Mouse (Mus musculus) gastrocnemius, adult 18-20 months (tissue): ENCODE results near the gene Cryba4. TPM values are rescaled to one million over a fixed set of nuclear protein-coding genes. Genes with fewer than 3 reads are reported as not detected.
A peak's percentile ranks its signal among the peaks of the same experiment; 100 is the strongest.

Experiments used
- DNase-seq: peaks from one replicate; pipeline ENCODE4 v3.0.0; 2021; ENCODE audit warnings: low spot score
- long read RNA-seq, 2 experiments: library from polyadenylated mRNA; stranded (forward); transcript quantifications; one replicate each; pipeline ENCODE4 v2.0.0; 2021
- total RNA-seq, 2 experiments: library from RNA; stranded (reverse); gene quantifications; 2 replicates each; pipeline ENCODE4 v1.2.3; 2021

Cryba4 gene
- under 1 TPM; 0.57 to 0.68 TPM for total RNA-seq
- long read RNA-seq, experiment 1 = 0 reads
- long read RNA-seq, experiment 2 = 0 reads

DNA sequence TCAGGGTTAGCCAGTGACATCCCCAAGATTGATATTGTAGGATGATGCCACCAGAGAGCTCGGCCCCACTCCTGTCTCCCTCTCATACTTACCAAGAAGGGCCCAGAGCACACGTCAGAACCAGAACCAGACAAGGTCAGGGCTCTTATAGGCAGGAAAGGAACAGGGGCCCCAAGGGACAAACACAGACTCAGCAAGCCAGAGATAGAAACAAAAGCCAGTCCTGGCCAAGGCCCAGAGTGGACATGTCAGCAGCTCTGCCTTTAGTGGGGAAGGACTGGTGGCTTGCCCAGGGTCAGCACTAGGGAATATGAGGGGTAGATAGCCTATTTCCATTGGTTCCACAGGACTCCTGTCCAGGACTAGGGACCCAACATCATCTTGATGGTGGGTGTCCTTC, at the start of gene Cryba4:
TSS of gene Cryba4 (minus strand) at position 119 of the 400 bp plus-strand sequence.
- no peak for DNase-seq

DNA sequence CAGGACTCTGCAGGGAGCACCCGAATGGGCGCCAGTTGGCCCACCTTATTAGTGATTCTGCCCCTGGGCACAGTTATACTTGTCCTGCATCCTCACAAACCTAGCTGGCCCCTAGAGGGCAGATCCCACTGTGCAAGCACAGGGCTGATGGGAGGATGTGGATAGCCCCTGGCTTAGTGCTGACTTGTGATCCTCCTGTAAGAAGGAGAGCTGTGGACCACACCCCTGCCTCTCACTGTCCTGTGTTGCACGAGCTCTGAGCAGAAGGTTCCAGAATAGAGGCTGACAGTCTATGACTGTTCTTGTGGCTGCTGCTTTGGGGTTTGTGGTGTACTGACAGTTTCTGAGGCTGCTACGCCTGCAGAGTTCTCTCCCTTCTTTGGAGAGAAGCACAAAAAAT, 49.4 kb upstream of the Cryba4 start:
- no peak for DNase-seq

DNA sequence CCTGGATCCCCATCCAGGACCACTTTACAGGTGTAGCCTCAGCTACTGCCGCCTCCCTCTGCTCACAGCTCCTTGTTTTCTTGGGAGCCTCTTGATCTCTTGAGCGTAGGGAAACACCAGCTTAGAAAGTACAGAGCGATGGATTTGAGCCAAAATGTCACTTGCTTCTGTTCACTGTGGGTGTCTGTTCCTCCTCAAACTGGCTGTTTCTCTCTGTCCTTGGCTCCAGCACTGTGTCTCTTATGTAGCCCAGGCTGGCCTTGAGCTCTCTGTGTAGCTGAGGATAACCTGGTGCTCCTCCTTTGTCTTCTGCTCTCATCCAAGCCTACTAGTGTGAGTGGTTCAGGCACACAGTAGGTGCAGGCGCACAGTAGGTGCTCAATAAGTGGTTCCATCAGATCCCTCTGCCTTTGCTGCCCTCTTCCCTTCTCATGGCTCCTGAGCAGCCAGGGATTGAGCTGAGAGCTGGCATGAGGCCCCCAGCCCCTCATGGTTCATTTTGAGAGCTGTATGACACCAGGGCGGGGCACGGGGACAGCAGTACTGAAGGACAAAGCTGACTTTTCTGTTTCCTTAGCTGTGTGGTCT, 48.5 kb upstream of the Cryba4 start:
- DNase-seq = no peak

DNA sequence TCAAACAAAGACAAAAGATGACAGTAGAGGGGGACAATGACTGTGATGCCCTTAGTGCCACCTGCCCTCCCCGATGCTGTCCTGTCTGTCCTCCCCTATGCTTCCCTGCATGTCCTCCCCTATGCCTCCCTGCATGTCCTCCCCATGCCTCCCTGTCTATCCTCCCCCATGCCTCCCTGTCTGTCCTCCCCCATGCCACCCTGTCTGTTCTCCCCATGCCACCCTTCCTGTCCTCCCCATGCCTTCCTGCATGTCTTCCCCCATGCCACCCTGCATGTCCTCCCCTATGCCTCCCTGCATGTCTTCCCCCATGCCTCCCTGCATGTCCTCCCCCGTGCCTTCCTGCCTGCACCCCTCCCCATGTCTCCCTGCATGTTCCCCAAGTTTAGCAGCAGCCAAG, 47.8 kb upstream of the Cryba4 start:
- DNase-seq = no peak

DNA sequence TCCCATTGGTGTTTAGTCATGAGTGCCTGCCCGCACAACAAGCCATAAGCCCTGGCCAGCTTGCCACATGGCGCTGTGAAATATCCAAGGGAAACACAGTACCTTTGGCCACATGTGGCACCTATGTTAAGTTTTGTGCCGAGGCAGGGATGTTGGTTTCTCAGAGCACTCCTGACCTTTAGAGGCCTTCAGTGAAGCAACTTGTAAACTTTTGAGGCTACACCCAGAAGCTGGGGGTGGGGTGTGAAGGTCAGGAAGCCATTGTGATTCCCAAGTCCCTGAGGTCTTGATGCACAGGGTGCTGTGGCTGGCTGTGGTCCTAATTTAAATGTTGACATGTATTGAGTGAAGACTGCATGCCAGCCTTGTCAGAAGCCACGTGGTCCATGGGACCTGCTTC, 47.1 kb upstream of the Cryba4 start:
- DNase-seq = no peak

DNA sequence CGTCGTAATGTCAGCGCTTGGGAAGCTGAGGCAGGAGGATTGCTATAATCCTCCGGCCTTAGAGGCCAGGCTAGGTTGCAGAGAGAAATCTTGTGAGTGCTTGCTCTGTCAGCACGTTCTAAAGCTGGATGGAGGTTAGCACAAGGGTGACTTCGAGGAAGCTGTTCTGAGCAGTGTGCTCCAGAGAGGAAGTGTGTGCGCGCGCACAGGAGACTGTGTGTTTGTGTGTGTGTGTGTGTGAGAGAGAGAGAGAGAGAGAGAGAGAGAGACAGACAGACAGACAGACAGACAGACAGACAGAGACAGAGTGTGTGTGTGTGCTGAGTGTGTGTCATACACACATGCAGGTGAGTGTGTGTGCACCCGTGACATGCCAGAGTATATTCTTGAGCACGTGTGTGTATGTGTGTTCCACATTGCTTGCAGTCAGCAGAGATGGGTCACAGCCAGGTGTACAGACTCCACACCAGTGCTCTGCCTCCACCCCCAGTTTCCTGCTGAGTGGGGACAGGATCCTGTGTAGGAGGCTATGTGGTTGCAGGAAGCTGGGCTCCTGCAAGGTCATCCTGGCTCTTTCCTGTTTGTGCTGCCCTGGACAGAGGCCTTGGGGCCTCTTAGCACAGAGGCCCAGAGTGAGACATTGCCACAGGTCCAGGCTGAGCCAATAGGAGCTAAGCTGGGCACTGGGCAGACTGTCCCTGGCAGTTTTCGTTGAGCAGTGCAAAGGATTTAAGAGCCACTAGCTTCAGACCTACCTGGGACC, 46.1 kb upstream of the Cryba4 start:
- DNase-seq = no peak

DNA sequence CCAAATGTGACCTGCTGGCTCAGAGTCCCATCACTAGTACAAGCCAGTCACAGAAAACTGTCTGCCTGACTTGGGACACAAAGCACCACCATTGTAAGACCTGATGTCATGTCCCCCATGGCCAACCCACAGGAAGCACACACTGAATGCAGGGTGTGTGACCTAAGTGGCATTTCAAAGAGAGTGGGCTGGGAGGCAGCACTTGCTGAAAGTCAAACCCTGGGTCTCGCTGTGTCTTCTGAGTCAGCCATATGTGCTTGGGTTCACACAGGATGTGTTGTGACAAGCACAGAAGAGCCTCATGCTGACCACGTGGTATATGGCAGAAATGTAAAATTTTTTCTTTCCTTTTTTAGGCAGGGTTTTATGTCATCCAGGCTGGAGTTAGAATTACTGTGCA, 44.9 kb upstream of the Cryba4 start:
- DNase-seq = no peak

DNA sequence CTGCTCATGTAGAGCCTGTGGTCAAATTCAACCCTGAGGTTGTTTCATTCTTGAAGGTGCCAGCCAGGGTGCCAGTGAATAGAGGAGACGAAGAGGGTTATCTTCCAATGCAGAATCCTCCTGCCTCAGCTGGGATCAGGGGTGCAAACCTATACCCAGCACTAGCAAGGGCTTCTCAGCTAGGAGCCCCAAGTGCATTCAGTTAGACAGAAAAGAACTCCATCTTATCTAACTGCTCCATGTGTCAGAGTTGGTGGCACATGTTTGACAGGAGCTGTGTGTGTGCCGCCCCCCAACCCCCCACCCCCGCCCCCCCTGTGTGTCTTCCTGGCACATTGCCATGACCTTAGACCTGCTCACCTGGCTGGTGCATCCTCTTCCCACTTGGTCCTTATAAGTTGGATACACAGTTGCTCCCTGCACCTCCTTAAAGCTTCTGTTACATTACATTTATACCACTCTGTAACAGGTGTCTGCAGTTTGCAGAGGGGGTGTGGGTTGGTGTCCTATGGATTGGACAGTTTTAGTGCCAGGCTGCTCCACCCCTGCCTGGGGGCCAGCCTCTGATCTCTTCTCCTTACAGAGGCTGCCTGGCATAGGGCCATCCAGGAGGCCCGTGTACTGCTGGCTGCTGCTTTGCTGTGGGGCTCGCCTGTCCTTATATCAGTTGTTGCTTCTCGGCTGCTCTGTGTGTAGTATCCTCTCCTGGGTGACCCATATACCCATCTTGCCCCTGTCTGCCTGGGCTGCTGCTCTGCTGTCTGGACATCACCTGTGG, 44.3 kb upstream of the Cryba4 start:
- no peak for DNase-seq

DNA sequence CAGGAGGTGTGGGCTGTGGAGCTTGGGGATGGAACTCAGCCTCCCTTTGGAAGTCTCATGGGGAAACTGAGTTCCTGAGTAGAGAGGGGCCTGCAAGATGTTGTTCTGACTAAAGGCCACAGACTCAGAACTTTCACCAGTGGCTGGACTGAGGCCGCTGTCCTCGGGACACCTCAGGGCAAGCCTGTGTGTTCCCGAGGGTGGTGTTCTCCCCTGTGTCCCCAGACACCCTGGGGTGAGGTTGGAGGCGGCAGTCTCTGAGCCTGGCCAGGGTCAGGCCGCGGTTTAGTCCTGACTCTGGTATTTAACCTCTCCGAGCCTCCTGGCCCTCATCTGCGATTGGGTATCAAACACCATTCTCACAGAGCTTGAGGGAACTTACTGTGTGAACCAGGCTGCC, 43.2 kb upstream of the Cryba4 start:
- no peak for DNase-seq

DNA sequence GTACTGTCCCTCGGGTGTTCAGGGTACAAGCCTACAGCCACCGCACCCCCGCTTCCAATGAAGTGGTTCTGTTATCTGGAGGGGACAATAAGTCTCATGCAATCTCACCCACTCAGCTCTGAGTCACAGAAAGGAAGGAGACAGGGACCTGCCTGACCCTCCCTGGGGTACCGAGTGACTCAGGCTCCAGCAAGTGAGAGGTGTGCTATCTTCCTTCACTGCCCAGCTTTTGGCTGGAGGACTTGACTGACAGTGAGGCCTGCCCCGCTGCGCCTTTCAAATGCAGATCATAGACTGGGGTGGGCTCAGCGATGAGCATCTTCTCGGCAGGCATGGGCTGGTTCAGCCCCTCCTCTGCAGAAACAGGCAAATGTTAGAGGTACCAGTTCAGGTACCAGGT, 42.8 kb upstream of the Cryba4 start:
- DNase-seq = no peak

DNA sequence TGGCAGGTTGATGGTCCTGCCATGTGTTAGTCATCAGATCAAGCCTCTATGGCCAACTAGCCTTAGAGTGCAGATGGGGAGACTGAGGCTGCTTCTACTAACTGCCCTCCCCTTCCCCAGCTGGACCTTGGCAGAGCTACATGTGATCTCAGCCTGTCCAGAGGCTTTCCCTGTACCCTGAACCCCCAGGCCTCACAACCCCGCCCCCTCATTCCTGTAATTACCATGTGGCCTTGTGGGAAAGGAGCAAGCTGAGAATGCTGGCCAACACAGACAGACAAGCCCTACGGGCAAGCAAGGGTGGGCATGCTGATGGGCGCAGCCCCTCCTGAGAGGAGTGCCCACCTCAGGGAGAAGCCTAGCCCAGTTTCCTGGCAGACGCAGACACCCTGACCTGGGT, 42.4 kb upstream of the Cryba4 start:
- no peak for DNase-seq

DNA sequence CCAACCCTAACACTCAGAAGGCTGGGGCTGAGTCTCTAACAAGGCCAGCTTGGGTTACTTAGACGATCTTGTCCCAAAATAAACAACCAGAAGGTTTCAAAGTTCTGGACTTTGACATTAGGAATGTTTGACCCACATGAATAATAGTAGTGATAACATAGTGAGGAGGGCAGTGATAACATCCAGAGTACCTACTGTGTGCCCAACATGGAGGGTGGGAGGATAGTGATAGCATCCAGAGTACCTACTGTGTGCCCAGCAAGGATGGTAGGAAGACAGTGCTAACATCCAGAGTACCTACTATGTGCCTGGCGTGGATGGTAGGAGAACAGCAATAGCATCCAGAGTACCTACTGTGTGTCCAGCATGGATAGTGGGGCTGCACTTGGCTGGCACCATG, 41.5 kb upstream of the Cryba4 start:
- no peak for DNase-seq

DNA sequence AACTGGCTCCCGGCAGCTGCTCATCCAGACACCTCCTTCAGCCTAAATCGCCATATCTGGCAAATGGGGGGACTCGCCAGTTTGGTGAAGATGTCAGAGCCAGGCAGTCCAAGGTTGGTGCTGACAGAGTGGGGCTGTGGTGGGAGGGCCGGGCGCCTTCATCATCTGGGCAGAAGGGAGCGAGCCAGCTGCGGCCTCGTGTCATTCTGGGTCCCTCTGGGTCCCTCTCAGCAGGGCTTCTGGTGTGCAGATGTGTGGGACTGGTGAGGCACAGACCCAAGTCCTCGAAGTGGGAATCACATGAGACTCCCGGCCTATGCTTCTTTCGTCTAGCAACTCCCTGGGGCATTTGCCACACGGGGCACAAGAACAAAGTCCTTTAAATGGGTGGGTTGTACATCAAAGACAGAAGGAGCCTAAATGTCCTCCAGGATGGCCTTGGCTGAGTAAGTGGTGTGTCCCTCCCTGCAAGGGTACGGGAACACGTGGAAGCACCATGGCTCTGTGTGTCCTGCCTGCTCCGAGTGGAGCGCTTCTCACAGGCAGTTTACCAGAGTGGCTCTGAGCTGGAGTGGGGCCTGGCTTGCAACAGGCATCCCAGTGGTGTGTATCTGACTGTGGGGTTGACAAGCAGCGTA, 40.1 kb upstream of the Cryba4 start:
- no peak for DNase-seq

DNA sequence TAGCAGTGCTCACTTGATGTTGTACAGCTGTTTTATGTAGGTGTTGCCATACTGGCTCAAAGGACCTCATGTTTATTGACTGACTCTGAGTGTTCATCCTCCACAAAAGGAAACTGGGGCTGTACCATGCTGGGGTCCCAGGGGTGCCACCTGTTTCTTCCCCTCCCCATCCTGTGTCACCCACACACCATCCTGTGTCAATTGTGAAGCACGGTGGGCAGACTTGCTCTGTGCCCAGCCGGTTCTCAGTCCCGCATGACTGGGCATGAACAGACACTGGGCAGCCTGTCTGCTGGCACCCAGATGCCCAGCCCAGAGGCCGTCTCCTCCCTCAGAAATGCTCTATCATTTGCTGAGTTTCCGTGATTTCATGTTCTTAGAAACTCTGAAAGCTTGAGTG, 39.5 kb upstream of the Cryba4 start:
- no peak for DNase-seq

DNA sequence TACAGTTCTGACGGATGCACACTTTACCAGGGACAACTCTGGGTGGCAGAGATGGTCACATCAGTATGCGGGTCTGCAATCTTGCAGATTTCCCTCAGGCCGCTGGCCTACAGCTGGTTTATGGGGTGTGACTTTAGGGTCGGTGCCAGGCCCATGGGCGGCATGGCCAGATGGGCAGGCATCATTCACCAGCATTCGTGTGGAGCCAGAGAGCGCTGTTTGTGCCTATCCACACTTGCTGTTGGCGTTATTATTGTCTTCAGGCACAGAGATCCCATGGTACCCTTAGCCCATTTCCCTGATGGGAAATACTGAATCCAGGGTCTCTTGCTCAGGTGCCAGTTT, 38.2 kb upstream of the Cryba4 start:
- no peak for DNase-seq

DNA sequence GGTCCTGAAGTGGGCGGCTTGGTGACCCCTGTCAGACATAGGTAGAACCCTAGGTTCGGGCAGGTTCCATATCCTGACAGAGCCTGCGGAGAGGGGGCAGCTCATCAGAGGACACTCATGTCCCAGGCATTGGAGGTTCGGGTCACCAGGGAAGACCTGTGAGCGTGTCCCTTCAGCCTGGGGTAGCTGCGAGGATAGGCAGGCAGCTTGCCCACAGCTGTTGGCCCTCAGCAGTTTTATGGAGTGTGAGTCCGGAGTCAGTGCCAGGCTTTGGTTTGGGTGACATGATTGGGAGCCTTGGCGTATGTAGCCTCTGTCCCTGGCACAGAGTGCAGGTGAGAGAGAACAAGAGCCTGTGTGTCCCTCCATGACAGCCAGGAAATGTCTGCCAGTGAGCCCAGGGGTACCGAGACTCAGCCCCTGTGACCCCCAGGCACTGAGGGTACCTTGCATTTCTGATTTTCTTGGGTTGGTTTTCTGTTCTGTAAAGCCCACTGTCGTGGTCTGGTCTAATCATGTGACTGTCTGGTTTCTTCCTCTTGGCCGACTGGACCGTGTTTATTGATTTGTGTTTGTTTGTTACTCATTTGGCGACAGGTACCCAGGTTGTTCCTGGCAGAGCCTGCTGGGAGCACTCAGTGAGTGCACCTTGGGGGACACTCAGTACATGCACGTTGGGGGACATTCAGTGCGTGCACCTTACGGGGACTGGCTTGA, 37.7 kb upstream of the Cryba4 start:
- peak; percentile 88 for DNase-seq

DNA sequence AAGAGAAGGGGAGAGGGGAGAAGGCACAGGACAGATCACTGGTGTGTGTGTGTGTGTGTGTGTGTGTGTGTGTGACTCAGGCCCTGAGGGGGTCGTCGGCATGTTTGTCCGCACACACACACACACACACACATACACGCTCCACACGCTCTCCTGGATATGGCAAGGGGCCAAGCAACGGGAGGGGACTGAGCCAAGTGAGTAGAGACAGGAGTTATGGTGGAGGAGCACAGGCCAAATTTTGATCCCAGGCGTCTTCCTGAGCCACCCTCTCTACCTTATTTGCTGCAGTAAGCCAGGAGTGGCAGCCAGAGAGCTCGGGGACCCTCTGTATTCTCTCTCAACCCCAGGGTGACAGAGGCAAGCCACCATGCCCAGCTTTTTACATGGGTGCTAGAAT, 36.9 kb upstream of the Cryba4 start:
- no peak for DNase-seq

DNA sequence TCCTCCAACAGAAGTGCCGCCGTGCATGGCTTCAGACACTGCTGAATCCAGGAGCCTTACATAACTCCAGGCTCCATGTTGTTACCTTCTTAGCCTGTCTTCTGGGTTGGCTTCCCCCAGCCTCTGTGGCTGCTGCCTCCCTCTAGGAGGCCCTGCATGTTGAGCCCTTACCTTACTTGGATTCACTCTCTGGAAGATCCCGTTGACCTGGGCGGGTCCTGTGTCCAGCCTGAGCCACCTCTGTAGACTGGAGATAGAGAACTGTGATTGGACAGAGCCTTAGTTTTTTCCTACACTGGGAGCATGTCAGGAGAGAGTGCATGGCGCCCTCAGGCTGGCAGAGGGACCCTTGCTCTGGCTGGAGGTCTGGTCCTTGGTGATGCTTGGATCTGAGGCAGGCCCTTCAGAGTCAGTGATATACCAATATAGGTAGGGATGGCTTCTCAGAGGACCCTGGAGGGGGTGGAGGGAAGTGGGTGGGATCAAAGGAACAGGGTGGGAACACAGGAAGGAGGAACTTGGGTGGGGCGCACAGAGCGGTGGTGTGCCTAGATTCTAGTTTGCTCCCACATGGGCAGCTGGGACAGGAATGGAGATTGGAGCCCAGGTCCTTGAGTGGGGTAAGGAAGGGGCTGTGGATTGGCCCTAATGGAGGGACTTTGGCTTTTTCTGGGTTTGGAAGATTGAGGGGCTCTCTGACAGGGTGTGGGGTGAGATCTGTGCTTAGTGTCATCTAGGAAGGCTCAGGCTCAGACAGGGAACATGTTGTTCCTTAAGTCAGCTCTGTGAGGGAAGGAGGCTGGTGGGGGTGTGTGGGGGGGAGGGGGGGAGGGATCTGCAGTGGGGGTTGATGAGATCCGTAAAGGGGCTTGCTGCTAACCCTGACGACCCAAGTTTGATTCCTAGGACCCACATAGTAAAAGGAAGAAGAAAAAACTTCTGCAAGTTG, 36.1 kb upstream of the Cryba4 start:
- no peak for DNase-seq

DNA sequence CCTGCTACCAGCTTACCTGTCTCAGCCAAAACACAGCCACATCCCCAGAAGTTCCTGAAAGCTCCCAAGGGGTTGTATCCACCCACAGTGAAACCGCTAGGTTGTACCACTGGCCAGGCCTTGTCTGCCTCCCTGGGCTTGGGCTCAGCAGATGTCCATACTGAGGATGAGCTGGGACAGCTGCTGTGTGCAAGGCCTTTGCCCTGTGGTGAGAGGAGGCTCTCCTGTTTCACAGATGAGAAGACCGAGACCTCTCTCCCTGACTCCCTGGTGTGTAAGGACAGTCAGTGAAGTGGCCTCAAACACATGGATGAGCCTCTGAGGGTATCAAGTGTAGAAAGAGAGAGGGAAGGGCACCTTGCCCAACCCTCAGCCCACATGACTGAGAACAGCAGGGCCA, 35.3 kb upstream of the Cryba4 start:
- DNase-seq = no peak

DNA sequence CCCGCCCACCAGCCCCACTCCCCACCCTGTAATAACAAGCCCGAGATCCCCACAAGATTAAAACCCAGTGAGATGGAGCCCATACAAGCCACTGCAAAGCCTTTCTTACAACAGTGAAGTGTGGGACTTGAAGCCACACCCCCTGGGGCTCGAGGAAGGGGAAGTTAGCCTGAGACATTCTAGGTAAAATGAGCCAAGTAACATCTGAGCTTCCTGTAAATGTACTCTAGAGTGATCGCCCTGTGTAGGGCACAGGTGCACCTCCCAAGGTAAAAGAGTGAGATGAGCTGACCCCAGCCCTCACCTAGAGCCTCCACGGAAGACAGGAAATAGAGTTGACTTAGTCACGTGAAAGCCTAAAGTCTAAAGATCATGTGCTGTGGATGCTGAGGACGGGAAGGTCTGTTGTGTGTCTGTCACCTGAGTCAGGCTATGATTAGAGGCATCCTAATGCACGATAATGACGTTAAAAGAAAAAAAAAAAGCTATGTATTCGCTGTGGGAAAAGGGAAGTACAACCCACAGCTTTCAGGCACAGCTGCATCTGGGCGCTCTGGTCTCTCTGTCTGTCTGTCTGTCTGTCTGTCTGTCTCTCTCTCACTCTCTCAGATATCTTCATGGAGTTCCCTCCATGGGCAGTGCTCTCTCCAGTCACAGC, 34.8 kb upstream of the Cryba4 start:
- DNase-seq = no peak
